Mouse (Mus musculus): ENCODE results near the gene Fbll1. TPM values are rescaled to one million over a fixed set of nuclear protein-coding genes. Genes with fewer than 3 reads are reported as not detected.

The Fbll1 gene
- polyA plus RNA-seq, 1 experiment from 2014 or later: not detected

DNA sequence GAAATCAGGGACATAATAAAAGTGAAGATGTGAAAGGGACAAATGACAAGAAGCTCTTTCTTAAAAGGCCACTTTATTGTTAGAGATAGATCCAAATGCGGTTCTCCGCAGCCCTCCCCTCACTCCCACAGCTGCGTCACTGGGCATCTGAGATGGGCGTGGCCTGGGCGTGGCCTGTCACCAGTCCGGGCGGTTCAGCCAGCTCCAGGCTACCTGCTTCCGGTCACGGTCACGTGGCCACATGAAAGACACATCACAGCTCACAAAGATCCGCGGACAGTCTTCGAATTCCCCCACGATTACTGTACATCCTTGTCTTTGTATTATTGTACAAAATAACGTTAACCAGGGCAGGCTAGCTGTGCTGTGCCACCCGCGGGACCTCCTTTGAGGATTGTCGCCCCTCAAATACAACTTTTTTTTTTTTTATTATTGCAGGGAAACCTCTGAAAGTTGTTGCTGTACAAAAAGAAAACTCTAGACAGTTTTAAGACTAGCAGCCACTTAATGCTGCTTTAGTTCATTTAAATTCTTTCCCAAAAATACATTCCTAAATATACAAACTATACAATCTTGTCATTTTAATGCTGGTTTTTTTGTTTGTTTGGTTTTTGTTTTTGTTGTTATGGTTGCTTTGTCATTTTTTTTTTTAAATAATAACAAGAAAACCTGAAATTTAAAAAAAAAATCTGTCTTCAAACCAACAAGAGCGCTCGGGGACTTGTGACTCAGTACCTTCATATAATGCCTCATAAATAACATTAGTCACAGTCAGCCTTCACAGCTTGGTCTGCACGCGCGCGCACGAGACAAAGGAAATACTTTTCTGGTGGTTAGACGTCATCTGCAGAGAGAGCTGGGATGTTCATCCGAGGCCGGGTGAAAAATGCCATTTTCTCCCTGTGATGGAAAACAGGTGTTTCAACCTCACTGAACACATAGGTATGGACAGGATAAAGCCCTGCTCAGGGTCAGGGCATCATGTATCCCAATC lies 40.0 kb upstream of the Fbll1 start:
- Histone ChIP-seq H3K4me2 (replicated peaks; ENCODE audit: low read depth, low read length) (peak overlapping the region; percentile 45), H3K27ac (ENCODE audit: low read length) (no peak overlapping the region), H3K4me1 (ENCODE audit: insufficient read depth, low read depth, low read length) (peaks cover 2% of the 10 kb centered on the region; the same call in 1 of the 2 replicates), H3K9ac (replicated peaks; ENCODE audit: low read depth) (no peak overlapping the region), H3K27me3 (replicated peaks; ENCODE audit: insufficient read depth, low read length) (no peaks in the 10 kb centered on the region), H3K9me3 (ENCODE audit: low read length) (no peaks in the 10 kb centered on the region), H3K36me3 (ENCODE audit: insufficient read depth, low read length) (no peaks in the 10 kb centered on the region), H3K4me3 (ENCODE audit: low read depth, low read length) (peak overlapping the region; percentile 10; the same call in 1 of the 2 replicates)
- TF ChIP-seq CTCF (IDR thresholded peaks at IDR 0.05) (no peak), EP300 (IDR thresholded peaks at IDR 0.05) (no peak)
- peak; percentile 88 for ATAC-seq
- WGBS: 24% methylated on average over 28 of the region's 28 CpGs
- DNase-seq (ENCODE audit: low spot score): peak; percentile 91

DNA sequence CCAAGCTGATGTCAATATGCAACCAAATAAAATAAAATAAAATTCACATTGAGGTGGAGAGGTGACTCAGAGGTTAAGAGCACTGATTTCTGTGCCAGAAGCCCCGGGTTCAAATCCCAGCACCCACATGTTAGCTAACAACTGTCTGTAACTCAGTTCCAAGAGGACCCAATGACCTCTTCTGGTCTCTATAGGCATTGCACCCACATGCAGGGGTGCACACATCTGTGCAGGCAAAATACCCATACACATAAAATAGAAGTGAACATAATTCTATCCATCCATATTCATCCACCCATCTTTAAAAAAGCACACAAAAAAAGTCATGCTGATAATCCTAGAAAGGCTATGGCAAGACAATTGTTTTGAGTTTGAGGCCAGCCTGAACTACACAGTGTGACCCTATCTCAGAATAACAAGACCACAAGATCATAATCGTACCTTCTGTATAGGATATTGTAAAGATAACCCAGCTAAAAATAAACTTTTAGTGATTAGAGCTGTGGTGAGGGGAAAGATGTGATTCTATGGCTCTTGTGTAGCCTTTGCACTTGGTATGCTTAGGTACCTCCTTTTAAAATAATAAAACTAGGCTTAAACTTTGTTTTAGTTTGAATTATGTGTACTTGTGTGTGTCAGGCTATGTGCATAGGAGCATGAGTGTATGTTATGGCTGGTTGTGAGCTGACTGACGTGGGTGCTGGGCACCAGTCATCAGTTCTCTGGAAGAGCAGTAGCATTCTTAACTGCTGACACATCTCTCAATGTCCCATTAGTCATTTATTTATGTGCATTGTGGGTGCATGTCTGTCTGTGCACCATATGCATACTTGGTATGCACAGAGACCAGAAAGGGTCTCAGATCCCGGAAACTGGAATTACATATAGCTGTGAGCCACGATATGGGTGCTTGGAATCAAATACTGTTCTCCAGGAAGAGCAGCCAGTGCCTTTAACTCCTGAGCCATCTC lies 38.8 kb upstream of the Fbll1 start:
- H3K4me2 ChIP-seq (replicated peaks; ENCODE audit: low read depth, low read length): peak overlapping the region; percentile 45; the same call in 1 of the 2 replicates
- ATAC-seq: no peak
- TF ChIP-seq CTCF (IDR thresholded peaks at IDR 0.05) (peak; percentile 6; the same call in 1 of the 2 replicates), EP300 (IDR thresholded peaks at IDR 0.05) (no peak)
- H3K4me1 ChIP-seq (ENCODE audit: insufficient read depth, low read depth, low read length): peaks cover 7% of the 10 kb centered on the region; the same call in 1 of the 2 replicates
- H3K4me3 ChIP-seq (ENCODE audit: low read depth, low read length): no peak overlapping the region
- no peak overlapping the region for H3K9ac ChIP-seq (replicated peaks; ENCODE audit: low read depth)
- H3K9me3 ChIP-seq (ENCODE audit: low read length): no peaks in the 10 kb centered on the region
- H3K36me3 ChIP-seq (ENCODE audit: insufficient read depth, low read length): no peaks in the 10 kb centered on the region
- 67% methylated on average over 5 of the region's 5 CpGs for WGBS
- H3K27ac ChIP-seq (ENCODE audit: low read length): no peak overlapping the region
- DNase-seq (ENCODE audit: low spot score): no peak
- no peaks in the 10 kb centered on the region for H3K27me3 ChIP-seq (replicated peaks; ENCODE audit: insufficient read depth, low read length)

DNA sequence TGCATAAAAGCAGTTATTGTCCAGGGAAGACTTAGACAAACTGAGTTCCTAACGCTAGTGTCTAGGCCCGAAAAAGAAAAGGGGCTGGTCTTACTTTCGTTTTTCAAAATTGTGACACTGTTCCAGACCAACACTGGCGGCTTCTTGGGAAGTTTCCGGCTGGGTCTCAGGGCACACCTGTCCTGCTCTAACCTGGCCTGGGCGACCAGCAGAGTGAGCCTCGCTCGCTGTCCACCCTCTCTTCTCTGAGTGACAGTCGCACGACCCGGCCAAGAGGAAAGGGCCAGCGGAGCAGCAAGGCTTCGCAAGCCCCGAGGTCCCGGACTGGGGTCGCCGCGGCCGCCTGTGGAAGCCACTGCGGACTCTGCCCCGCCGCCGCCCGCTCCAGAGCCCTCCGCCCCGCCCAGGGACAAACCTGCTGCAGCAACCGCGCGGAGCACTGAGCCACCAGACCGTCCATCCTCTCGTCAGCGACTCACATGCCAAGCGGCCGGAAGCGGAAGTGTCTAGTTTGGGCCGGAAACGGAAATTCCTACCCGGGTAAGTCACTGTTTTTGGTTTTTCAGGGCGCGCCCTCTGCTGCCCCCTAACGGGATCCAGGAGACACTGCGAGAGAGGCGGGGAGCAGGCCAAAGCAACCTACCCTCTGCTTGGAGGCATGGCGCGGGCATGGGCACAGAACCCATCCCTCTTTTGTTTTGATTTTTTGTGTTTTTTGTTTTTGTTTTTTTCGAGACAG lies 35.5 kb upstream of the Fbll1 start, which contains the start of gene Rars:
Gene Rars (minus strand): TSS at position 485 of the 739 bp plus-strand sequence.
- H3K9ac ChIP-seq (replicated peaks; ENCODE audit: low read depth): peak within 1 kb of the TSS; percentile 82
- peak; percentile 96 for DNase-seq (ENCODE audit: low spot score)
- peak within 1 kb of the TSS; percentile 73 for H3K27ac ChIP-seq (ENCODE audit: low read length)
- WGBS: 2% methylated on average over 46 of the region's 46 CpGs
- H3K4me1 ChIP-seq (ENCODE audit: insufficient read depth, low read depth, low read length): peaks cover 7% of the 10 kb centered on the region; the same call in 1 of the 2 replicates
- ATAC-seq: peak; percentile 89
- H3K4me3 ChIP-seq (ENCODE audit: low read depth, low read length): peak within 1 kb of the TSS; percentile 88
- H3K4me2 ChIP-seq (replicated peaks; ENCODE audit: low read depth, low read length): peak within 1 kb of the TSS; percentile 76
- TF ChIP-seq CTCF (IDR thresholded peaks at IDR 0.05): peak; percentile 88
- TF ChIP-seq EP300 (IDR thresholded peaks at IDR 0.05): no peak
- no peaks in the 10 kb centered on the region for H3K27me3 ChIP-seq (replicated peaks; ENCODE audit: insufficient read depth, low read length)
- no peaks in the 10 kb centered on the region for H3K36me3 ChIP-seq (ENCODE audit: insufficient read depth, low read length)
- H3K9me3 ChIP-seq (ENCODE audit: low read length): no peaks in the 10 kb centered on the region

DNA sequence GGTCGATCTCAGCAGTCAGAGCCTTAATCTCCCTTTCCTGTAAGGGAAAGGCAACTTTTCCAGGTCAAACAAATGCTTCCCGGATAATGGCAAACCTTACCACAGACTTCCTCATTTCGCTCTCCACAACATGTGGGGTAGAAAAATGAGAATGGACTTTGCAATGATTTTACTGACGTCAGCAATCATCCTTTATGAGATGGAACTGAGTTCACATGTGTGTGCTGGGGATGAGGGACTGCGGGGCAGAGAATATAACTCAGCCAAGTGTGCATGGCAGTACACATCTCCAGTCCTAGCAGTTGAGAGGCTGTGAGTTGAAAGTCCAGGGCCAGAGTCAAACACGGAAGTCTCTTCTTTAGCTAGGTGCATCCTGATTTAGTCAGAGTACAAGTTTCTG lies 34.6 kb upstream of the Fbll1 start:
- Histone ChIP-seq H3K4me2 (replicated peaks; ENCODE audit: low read depth, low read length) (peak overlapping the region; percentile 76), H3K4me1 (ENCODE audit: insufficient read depth, low read depth, low read length) (peaks cover 7% of the 10 kb centered on the region; the same call in 1 of the 2 replicates), H3K27me3 (replicated peaks; ENCODE audit: insufficient read depth, low read length) (no peaks in the 10 kb centered on the region), H3K27ac (ENCODE audit: low read length) (no peak overlapping the region), H3K9ac (replicated peaks; ENCODE audit: low read depth) (peak overlapping the region; percentile 82; the same call in 1 of the 2 replicates), H3K36me3 (ENCODE audit: insufficient read depth, low read length) (no peaks in the 10 kb centered on the region), H3K9me3 (ENCODE audit: low read length) (no peaks in the 10 kb centered on the region), H3K4me3 (ENCODE audit: low read depth, low read length) (peak overlapping the region; percentile 88)
- DNase-seq (ENCODE audit: low spot score) (no peak), ATAC-seq (no peak)
- TF ChIP-seq CTCF (IDR thresholded peaks at IDR 0.05) (no peak), EP300 (IDR thresholded peaks at IDR 0.05) (no peak)
- 66% methylated on average over 6 of the region's 6 CpGs for WGBS

DNA sequence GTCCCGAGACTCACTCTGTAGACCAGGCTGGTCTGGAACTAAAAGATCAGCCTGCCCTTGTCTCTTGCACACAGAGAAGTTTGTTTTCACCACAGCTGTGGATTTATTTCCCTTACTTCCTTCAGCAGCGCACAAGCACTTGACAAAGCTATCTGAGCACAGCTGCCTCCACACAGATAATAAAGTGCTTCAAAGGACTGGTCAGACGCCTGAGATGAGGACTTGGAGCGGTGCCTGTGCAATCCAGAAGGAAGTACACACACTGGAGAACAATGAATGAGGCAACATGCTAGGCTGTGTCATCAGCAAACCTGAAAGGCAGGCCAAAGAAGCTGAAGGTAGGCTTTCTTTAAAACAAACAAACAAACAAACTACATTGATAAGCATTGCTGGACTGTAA lies 33.5 kb upstream of the Fbll1 start:
- peaks cover 9% of the 10 kb centered on the region; the same call in 1 of the 2 replicates for H3K36me3 ChIP-seq (ENCODE audit: insufficient read depth, low read length)
- TF ChIP-seq CTCF (IDR thresholded peaks at IDR 0.05) (no peak), EP300 (IDR thresholded peaks at IDR 0.05) (no peak)
- DNase-seq (ENCODE audit: low spot score): no peak
- no peak overlapping the region for H3K4me2 ChIP-seq (replicated peaks; ENCODE audit: low read depth, low read length)
- WGBS: 34% methylated on average over 4 of the region's 4 CpGs
- peaks cover 7% of the 10 kb centered on the region; the same call in 1 of the 2 replicates for H3K4me1 ChIP-seq (ENCODE audit: insufficient read depth, low read depth, low read length)
- H3K27ac ChIP-seq (ENCODE audit: low read length): no peak overlapping the region
- ATAC-seq: no peak
- H3K9me3 ChIP-seq (ENCODE audit: low read length): no peaks in the 10 kb centered on the region
- H3K4me3 ChIP-seq (ENCODE audit: low read depth, low read length): no peak overlapping the region
- H3K27me3 ChIP-seq (replicated peaks; ENCODE audit: insufficient read depth, low read length): no peaks in the 10 kb centered on the region
- H3K9ac ChIP-seq (replicated peaks; ENCODE audit: low read depth): no peak overlapping the region

Measured in lung, postnatal 0 days (tissue).